Mouse (Mus musculus): ENCODE measurements around the gene Chmp1a. TPM values are rescaled to one million over a fixed set of nuclear protein-coding genes. Genes with fewer than 3 reads are reported as not detected.
"Not testable (repeated sequence)": the region's sequence is repeated elsewhere in the genome, so short reads cannot be mapped to it uniquely, and the experiment has no call there.

Gene Chmp1a
- total RNA-seq (2014; rRNA removed): 206 and 212 TPM in 2 replicates
- polyA plus RNA-seq (2015; fragmentation: Nextera tagmentation; extraction: Ambion mirVana): 221 and 236 TPM in 2 replicates

GRCm38 (mm10) chr8:123212321-123213117 is at the start of gene Chmp1a, which contains the start of gene Spata33:
TSS of gene Chmp1a (minus strand) at chr8:123212763.
TSS of gene Spata33 (plus strand) at chr8:123212832.
- Histone ChIP-seq H3K36me3 (ENCODE audit: insufficient read depth, low read length) (peaks cover 28% of the 10 kb centered on the region), H3K9me3 (ENCODE audit: low read length) (no peaks in the 10 kb centered on the region), H3K27me3 (ENCODE audit: insufficient read depth, low read length) (no peaks in the 10 kb centered on the region), H3K4me2 (ENCODE audit: low read depth, low read length, poor library complexity, severe bottlenecking) (peak within 1 kb of the TSS; percentile 92), H3K27ac (ENCODE audit: low read depth, low read length) (peak within 1 kb of the TSS; percentile 77), H3K9ac (replicated peaks; ENCODE audit: low read length, poor library complexity, severe bottlenecking) (peak within 1 kb of the TSS; percentile 98), H3K4me1 (ENCODE audit: insufficient read depth, low read length) (peaks cover 14% of the 10 kb centered on the region; the same call in 1 of the 2 replicates), H3K4me3 (ENCODE audit: low read depth, low read length) (peak within 1 kb of the TSS; percentile 90)
- TF ChIP-seq CTCF (IDR thresholded peaks at IDR 0.05): peak; percentile 68
- DNase-seq (ENCODE audit: low spot score) (peak; percentile 95), ATAC-seq (ENCODE audit: low FRiP score) (peak; percentile 94)
- WGBS: under 1% methylated on average over 76 of the region's 76 CpGs

GRCm38 (mm10) chr8:123257593-123257992 is 45.0 kb upstream of the Chmp1a start:
- H3K4me1 ChIP-seq (ENCODE audit: insufficient read depth, low read length): peaks cover 10% of the 10 kb centered on the region; the same call in 1 of the 2 replicates
- H3K9ac ChIP-seq (replicated peaks; ENCODE audit: low read length, poor library complexity, severe bottlenecking); H3K27me3 ChIP-seq (ENCODE audit: insufficient read depth, low read length); H3K4me3 ChIP-seq (ENCODE audit: low read depth, low read length); DNase-seq (ENCODE audit: low spot score); H3K4me2 ChIP-seq (ENCODE audit: low read depth, low read length, poor library complexity, severe bottlenecking); H3K9me3 ChIP-seq (ENCODE audit: low read length); ATAC-seq (ENCODE audit: low FRiP score); H3K27ac ChIP-seq (ENCODE audit: low read depth, low read length): not testable (repeated sequence)
- peaks cover 51% of the 10 kb centered on the region for H3K36me3 ChIP-seq (ENCODE audit: insufficient read depth, low read length)
- WGBS: 90% methylated on average over 8 of the region's 8 CpGs

- H3K9me3 ChIP-seq (ENCODE audit: low read length): no peaks in the 10 kb centered on the region
- peaks cover 11% of the 10 kb centered on the region; the same call in 1 of the 2 replicates for H3K4me1 ChIP-seq (ENCODE audit: insufficient read depth, low read length)
- WGBS: 76% methylated on average over 3 of the region's 3 CpGs
- no peak overlapping the region for H3K4me3 ChIP-seq (ENCODE audit: low read depth, low read length)
- no peak for ATAC-seq (ENCODE audit: low FRiP score)
- TF ChIP-seq CTCF (IDR thresholded peaks at IDR 0.05): no peak
- H3K27ac ChIP-seq (ENCODE audit: low read depth, low read length): no peak overlapping the region
- H3K27me3 ChIP-seq (ENCODE audit: insufficient read depth, low read length): no peaks in the 10 kb centered on the region
- no peak overlapping the region for H3K4me2 ChIP-seq (ENCODE audit: low read depth, low read length, poor library complexity, severe bottlenecking)
- no peak overlapping the region for H3K9ac ChIP-seq (replicated peaks; ENCODE audit: low read length, poor library complexity, severe bottlenecking)
- peaks cover 51% of the 10 kb centered on the region for H3K36me3 ChIP-seq (ENCODE audit: insufficient read depth, low read length)
- DNase-seq (ENCODE audit: low spot score): peak; percentile 30
Measured at GRCm38 (mm10) chr8:123257114-123257513, 44.6 kb upstream of the Chmp1a start.

- H3K4me3 ChIP-seq (ENCODE audit: low read depth, low read length): peak overlapping the region; percentile 97
- peak; percentile 43 for TF ChIP-seq CTCF (IDR thresholded peaks at IDR 0.05)
- DNase-seq (ENCODE audit: low spot score) (no peak), ATAC-seq (ENCODE audit: low FRiP score) (no peak)
- H3K9ac ChIP-seq (replicated peaks; ENCODE audit: low read length, poor library complexity, severe bottlenecking): peak overlapping the region; percentile 98
- H3K27me3 ChIP-seq (ENCODE audit: insufficient read depth, low read length): no peaks in the 10 kb centered on the region
- peak overlapping the region; percentile 89 for H3K4me2 ChIP-seq (ENCODE audit: low read depth, low read length, poor library complexity, severe bottlenecking)
- 71% methylated on average over 6 of the region's 6 CpGs for WGBS
- H3K9me3 ChIP-seq (ENCODE audit: low read length): no peaks in the 10 kb centered on the region
- peaks cover 52% of the 10 kb centered on the region for H3K36me3 ChIP-seq (ENCODE audit: insufficient read depth, low read length)
- peaks cover 11% of the 10 kb centered on the region; the same call in 1 of the 2 replicates for H3K4me1 ChIP-seq (ENCODE audit: insufficient read depth, low read length)
- no peak overlapping the region for H3K27ac ChIP-seq (ENCODE audit: low read depth, low read length)
Measured at GRCm38 (mm10) chr8:123255170-123255569, 42.6 kb upstream of the Chmp1a start.

- ATAC-seq (ENCODE audit: low FRiP score) (peak; percentile 94), DNase-seq (ENCODE audit: low spot score) (peak; percentile 88)
- Histone ChIP-seq H3K9me3 (ENCODE audit: low read length) (no peaks in the 10 kb centered on the region), H3K27ac (ENCODE audit: low read depth, low read length) (peak within 1 kb of the TSS; percentile 90), H3K36me3 (ENCODE audit: insufficient read depth, low read length) (peaks cover 45% of the 10 kb centered on the region), H3K4me3 (ENCODE audit: low read depth, low read length) (peak within 1 kb of the TSS; percentile 97), H3K9ac (replicated peaks; ENCODE audit: low read length, poor library complexity, severe bottlenecking) (peak within 1 kb of the TSS; percentile 98), H3K4me1 (ENCODE audit: insufficient read depth, low read length) (peaks cover 11% of the 10 kb centered on the region; the same call in 1 of the 2 replicates), H3K4me2 (ENCODE audit: low read depth, low read length, poor library complexity, severe bottlenecking) (peak within 1 kb of the TSS; percentile 89), H3K27me3 (ENCODE audit: insufficient read depth, low read length) (no peaks in the 10 kb centered on the region)
- under 1% methylated on average over 85 of the region's 99 CpGs for WGBS
- no peak for TF ChIP-seq CTCF (IDR thresholded peaks at IDR 0.05)
Measured at GRCm38 (mm10) chr8:123254099-123254885, 41.7 kb upstream of the Chmp1a start, which contains the start of the genes Zfp276 and Vps9d1. TSS of gene Zfp276 (plus strand) at chr8:123254195. TSS of gene Vps9d1 (minus strand) at chr8:123254348.

Data from midbrain, postnatal 0 days (tissue).